ENCODE assay signal across 1 mouse cellular context in the genomic region with DNA sequence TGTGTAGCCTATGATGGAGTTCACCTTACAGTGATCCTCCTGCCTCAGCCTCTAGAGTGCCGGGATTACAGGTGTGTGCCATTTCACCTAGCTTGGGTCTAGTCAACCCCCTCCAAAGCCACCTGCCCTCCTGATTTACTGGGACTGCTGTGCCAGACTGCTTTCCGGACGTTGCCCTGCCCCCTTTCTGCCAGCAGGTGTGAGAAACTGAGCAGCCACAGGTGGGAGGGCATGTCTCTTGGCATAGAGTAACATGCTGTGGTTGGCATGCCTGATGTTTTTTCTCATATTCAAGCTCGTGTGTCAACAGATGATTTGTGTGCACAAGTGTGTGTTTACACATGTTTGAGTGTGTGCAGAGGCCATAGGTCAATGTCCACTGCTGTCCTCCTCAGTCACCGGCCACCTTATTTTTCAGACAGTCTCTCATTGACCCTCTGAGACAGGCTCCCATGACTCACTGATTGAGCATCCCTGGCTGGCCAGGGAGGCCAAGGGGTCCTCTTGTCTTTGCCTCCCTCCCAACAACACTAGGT.
TF ChIP-seq lines count a peak whose summit lies in the region.

No protein-coding gene starts in this region.

TF ChIP-seq in myocyte, 11 proteins besides CTCF, POLR2A, EP300 and RAD21 (continued from another document):
- no peak for TF ChIP-seq E2F4 (IDR thresholded peaks at IDR 0.05; ENCODE audit: insufficient read depth)
- peak in 2 of 3 experiments; percentile 53 to 75 for TF ChIP-seq MYOD1 (IDR thresholded peaks at IDR 0.05; ENCODE audit: control insufficient read depth in 1 of 3, insufficient read length in 2 of 3, low read depth in 2 of 3)
